Mouse (Mus musculus) CD4-positive, CD25-positive, alpha-beta regulatory T cell, adult 9 weeks (primary cell): Measurements from ENCODE around the gene Strip2. TPM values are rescaled to one million over a fixed set of nuclear protein-coding genes. Genes with fewer than 3 reads are reported as not detected.

Experiments
- polyA plus RNA-seq: library from polyadenylated mRNA; unstranded; fragments of 100-300 nt; shearing (Covaris generic); gene quantifications from one replicate; pipeline ENCODE4 v1.2.1, GENCODE M21; 2017

Strip2 gene
- polyA plus RNA-seq, result 0.07 TPM

GRCm38 (mm10) chr6:29916530-29917382 lies at the start of gene Strip2:
TSS of gene Strip2 (plus strand) at chr6:29917012.

Other genes with a start within 250 kb of the Strip2 start
- gene Tspan33, start 222.8 kb upstream of the Strip2 start, polyA plus RNA-seq, result 0.10 TPM
- gene Smo, start 181.5 kb upstream of the Strip2 start, polyA plus RNA-seq, result 0.07 TPM
- 119 TPM for gene Ahcyl2, start 149.0 kb upstream of the Strip2 start, polyA plus RNA-seq
- 94.7 TPM for gene Nrf1, start 131.0 kb downstream of the Strip2 start, polyA plus RNA-seq